Mouse (Mus musculus) cortical plate, adult 2 months (tissue): ENCODE measurements around the gene 1190005I06Rik. TPM values are rescaled to one million over a fixed set of nuclear protein-coding genes. Genes with fewer than 3 reads are reported as not detected.

Experiments used
- H3K27ac ChIP-seq: fragments of 200-500 bp; 2 replicates; pipeline ENCODE4 v1.5.1; 2012; ENCODE audit warnings: low read length, control low read depth, inconsistent platforms; ENCODE audit not compliant: insufficient read depth
- H3K4me1 ChIP-seq: fragments of 200-500 bp; 2 replicates; pipeline ENCODE4 v1.6.1; 2011; ENCODE audit warnings: low read length; ENCODE audit not compliant: control insufficient read depth, insufficient read depth
- H3K4me3 ChIP-seq: fragments of 200-500 bp; 2 replicates; pipeline ENCODE4 v1.5.1; 2011; ENCODE audit warnings: mild to moderate bottlenecking, low read length, control low read depth; ENCODE audit not compliant: insufficient read depth
- CTCF ChIP-seq: fragments of 200-500 bp; IDR thresholded peaks from 2 replicates; pipeline ENCODE4 v1.5.1; 2011; ENCODE audit warnings: mild to moderate bottlenecking, control low read depth, low read length; ENCODE audit not compliant: insufficient read depth; ENCODE audit errors: extremely low read depth
- POLR2A ChIP-seq: fragments of 200-500 bp; IDR thresholded peaks from 2 replicates; pipeline ENCODE4 v1.6.1; 2011; ENCODE audit warnings: mild to moderate bottlenecking, low read length, control low read depth; ENCODE audit not compliant: insufficient read depth; ENCODE audit errors: extremely low read depth
- polyA plus RNA-seq: library from polyadenylated mRNA; depleted of rRNA; stranded (reverse); fragments of >200 nt; gene quantifications from 2 replicates; pipeline ENCODE4 v1.2.3, GENCODE M21; 2012; rRNA removed

The 1190005I06Rik gene
- polyA plus RNA-seq, 1 experiment: 11.0 TPM

DNA sequence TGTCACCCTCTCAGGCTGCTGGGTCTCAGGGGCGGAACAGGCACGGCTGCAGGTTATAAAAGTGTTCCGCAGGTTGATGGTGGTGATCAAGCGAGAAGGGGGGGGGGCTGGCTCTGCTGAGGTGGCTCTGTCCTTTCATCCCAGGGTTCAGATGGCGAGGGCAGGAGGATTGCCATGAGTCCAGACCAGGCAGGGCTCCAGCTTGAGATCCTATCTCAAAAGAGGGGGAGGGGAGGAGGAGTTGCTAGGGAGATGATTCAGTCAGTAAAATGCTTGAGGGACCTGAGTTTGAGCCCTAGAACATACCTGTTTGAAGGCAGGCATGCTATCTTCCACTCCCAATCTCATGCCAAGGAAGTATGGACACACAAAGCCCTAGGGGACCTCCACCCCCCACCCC is 86.9 kb downstream of the 1190005I06Rik start:
- peaks cover 21% of the 10 kb centered on the region for H3K4me1 ChIP-seq
- TF ChIP-seq POLR2A (no peak), CTCF (no peak)

DNA sequence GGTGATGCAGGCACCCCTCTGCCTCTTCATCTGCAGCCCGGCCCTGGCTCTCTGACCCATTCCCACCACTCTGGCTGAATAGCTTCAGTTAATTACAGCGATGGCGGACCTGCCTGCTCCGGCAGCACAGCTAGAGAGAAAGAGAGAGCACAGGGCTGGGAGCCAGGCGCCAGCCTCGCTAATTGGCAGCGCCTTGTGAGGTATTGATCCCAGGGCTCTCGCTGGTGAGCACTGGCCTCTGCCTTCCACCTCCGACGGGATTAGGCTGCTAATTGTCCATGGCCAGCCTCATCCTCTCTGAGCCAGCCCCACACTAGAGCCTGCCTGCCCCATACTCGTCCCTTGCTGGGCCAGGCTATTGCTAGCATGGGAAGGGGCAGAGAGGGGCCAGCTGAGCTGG is 87.8 kb downstream of the 1190005I06Rik start:
- H3K27ac ChIP-seq: no peak overlapping the region
- peaks cover 21% of the 10 kb centered on the region for H3K4me1 ChIP-seq
- no peak overlapping the region for H3K4me3 ChIP-seq
- TF ChIP-seq POLR2A: no peak
- TF ChIP-seq CTCF: no peak

More for the DNA sequence above, 86.9 kb downstream of the 1190005I06Rik start:
- H3K4me3 ChIP-seq: no peak overlapping the region
- H3K27ac ChIP-seq: no peak overlapping the region

Other genes with a start within 250 kb of the 1190005I06Rik start
- 2.2 and 2.4 TPM in 2 replicates for gene Gins2, start 58.3 kb downstream of the 1190005I06Rik start, polyA plus RNA-seq
- gene Gm27021, start 20.4 kb upstream of the 1190005I06Rik start, polyA plus RNA-seq: 1.5 and 1.9 TPM in 2 replicates
- gene Cox4i1, start 20.6 kb upstream of the 1190005I06Rik start, polyA plus RNA-seq: 2,189 and 2,300 TPM in 2 replicates
- 51.2 and 52.1 TPM in 2 replicates for gene Emc8, start 20.9 kb upstream of the 1190005I06Rik start, polyA plus RNA-seq
- 4.1 and 4.8 TPM in 2 replicates for gene Irf8, start 88.7 kb upstream of the 1190005I06Rik start, polyA plus RNA-seq